Comparison of ENCODE assay signal across 9 mouse cellular contexts in genomic region chr4:156026013-156026412, GRCm38 (mm10). TPM values are rescaled to one million over a fixed set of nuclear protein-coding genes. Genes with fewer than 3 reads are reported as not detected.
A peak's percentile ranks its signal among the peaks of the same experiment; 100 is the strongest.
DNase-seq lines count a peak whose midpoint lies in the region; ATAC-seq and TF ChIP-seq lines count a peak whose summit lies in the region.
"Had no signal": no experiment of that assay in that cellular context is flagged by ENCODE, and none has a peak within 500 bp of the region (broad histone marks: within the 10 kb centered on the region; RNA-seq: fewer than 3 reads in every experiment).

Tnfrsf18 (plus strand) TSS chr4:156026164.

- no peak within 1 kb of the TSS for H3K4me2 ChIP-seq in midbrain, embryonic 13.5 days (replicated peaks)

- WGBS in thymus, adult 2 months, result 0% methylated on average over 4 of the region's 4 CpGs
- WGBS in midbrain, embryonic 13.5 days, result 79% methylated on average over 4 of the region's 4 CpGs

- no peak for TF ChIP-seq CTCF in thymus, adult 2 months (IDR thresholded peaks at IDR 0.05; ENCODE audit: borderline replicate concordance, control insufficient read depth, extremely low read depth, insufficient read depth, low read length, poor library complexity)

- H3K9me3 ChIP-seq in midbrain, embryonic 13.5 days, result no peaks in the 10 kb centered on the region

- no peaks in the 10 kb centered on the region for H3K27me3 ChIP-seq in thymus, adult 2 months (ENCODE audit: control insufficient read depth, insufficient read depth, low read length)
- no peaks in the 10 kb centered on the region for H3K27me3 ChIP-seq in midbrain, embryonic 13.5 days

- H3K4me3 ChIP-seq in thymus, adult 2 months (ENCODE audit: control insufficient read depth, insufficient read depth, low read length), result peak within 1 kb of the TSS; percentile 78
- no peak within 1 kb of the TSS for H3K4me3 ChIP-seq in midbrain, embryonic 13.5 days (replicated peaks)

- H3K9ac ChIP-seq in midbrain, embryonic 13.5 days (replicated peaks), result no peak within 1 kb of the TSS
- H3K9ac ChIP-seq: liver, embryonic 14.5 days had no signal

- peak within 1 kb of the TSS; percentile 75 for H3K27ac ChIP-seq in thymus, adult 2 months (ENCODE audit: control insufficient read depth, insufficient read depth, low read length)
- H3K27ac ChIP-seq in midbrain, embryonic 13.5 days, result no peak within 1 kb of the TSS
- H3K27ac ChIP-seq: liver, embryonic 14.5 days had no signal

- H3K4me1 ChIP-seq in thymus, adult 2 months (replicated peaks; ENCODE audit: control insufficient read depth, insufficient read depth, low read length), result peaks cover 40% of the 10 kb centered on the region
- H3K4me1 ChIP-seq in midbrain, embryonic 13.5 days (replicated peaks), result peaks cover 8% of the 10 kb centered on the region

- no peaks in the 10 kb centered on the region; the same call in 1 of the 2 replicates for H3K36me3 ChIP-seq in thymus, adult 2 months (ENCODE audit: control insufficient read depth, insufficient read depth, low read length)
- peaks cover 44% of the 10 kb centered on the region for H3K36me3 ChIP-seq in midbrain, embryonic 13.5 days

- no peak for TF ChIP-seq POLR2A in thymus, adult 2 months (IDR thresholded peaks at IDR 0.05; ENCODE audit: control insufficient read depth, extremely low read depth, insufficient read depth, low read length, poor library complexity)

- ATAC-seq in midbrain, embryonic 13.5 days, result no peak

- DNase-seq in adrenal gland, postnatal 25 days, result peak; percentile 31
- no peak for DNase-seq in adrenal gland, adult 18-20 months (ENCODE audit: low spot score in 2 of 2)
- DNase-seq in urinary bladder, adult 2 months (ENCODE audit: low spot score), result peak; percentile 37
- DNase-seq in urinary bladder, postnatal 10 days (ENCODE audit: low spot score), result no peak
- peak; percentile 68 for DNase-seq in kidney, postnatal 10 days
- DNase-seq in lung, postnatal 4 days, result peak; percentile 59 to 68
- DNase-seq in thymus, adult 2 months, result peak; percentile 76

RNA-seq across cellular contexts. Expression of gene Tnfrsf18, which starts in this region (rescaled TPM):
- total RNA-seq in adrenal gland, postnatal 25 days (2021), result not detected in 2 replicates
- total RNA-seq in adrenal gland, adult 18-20 months (2021), result not detected
- polyA plus RNA-seq in urinary bladder, adult 2 months (2012; rRNA removed), result 2.1 and 3.4 TPM in 2 replicates
- polyA plus RNA-seq in thymus, adult 2 months (2012; rRNA removed), result 82.1 and 85.2 TPM in 2 replicates
- polyA plus RNA-seq in midbrain, embryonic 13.5 days (2015; fragmentation: Nextera tagmentation; extraction: Ambion mirVana), result 2.0 and 2.3 TPM in 2 replicates

Comparison
In these comparisons a context has a peak if more than half of its experiments do, and no peak if none do; other contexts are left out.
1. RNA of gene Tnfrsf18 (polyA plus RNA-seq): 82.1 to 85.2 TPM in thymus, adult 2 months; 2.1 to 3.4 TPM in urinary bladder, adult 2 months and 2.0 to 2.3 TPM in midbrain, embryonic 13.5 days; every median in the first group is over 10 times any median in the second.
2. DNase-seq: peak in urinary bladder, adult 2 months (single experiment), kidney, postnatal 10 days (single experiment), lung, postnatal 4 days (2 of 2) and thymus, adult 2 months (single experiment); none in adrenal gland, adult 18-20 months (0 of 2) and urinary bladder, postnatal 10 days (single experiment).
3. Peak in DNase-seq in adrenal gland, postnatal 25 days; RNA of the gene not detected or under 1 TPM.